Mouse (Mus musculus) heart, embryonic 16.5 days (tissue): Measurements from ENCODE around the gene Sall1. TPM values are rescaled to one million over a fixed set of nuclear protein-coding genes. Genes with fewer than 3 reads are reported as not detected.

Source experiments
- ATAC-seq: fragments of 200-750 bp; cut with Nextera tagmentation; replicated peaks from 2 replicates; pipeline ENCODE4 v1.8.0; 2017; ENCODE audit warnings: moderate number of reproducible peaks; ENCODE audit not compliant: insufficient read depth, low FRiP score; ENCODE audit errors: extremely low read depth
- H3K27ac ChIP-seq: fragments of 300-500 bp; sonication (generic); 2 replicates; pipeline ENCODE4 v1.5.1; 2014; ENCODE audit warnings: mild to moderate bottlenecking, low read length, control low read depth, moderate library complexity
- H3K27me3 ChIP-seq: fragments of 300-500 bp; sonication (generic); 2 replicates; pipeline ENCODE4 v1.6.1; 2014; ENCODE audit warnings: low read length, mixed read lengths; ENCODE audit not compliant: control insufficient read depth, insufficient read depth
- H3K36me3 ChIP-seq: fragments of 300-500 bp; sonication (generic); 2 replicates; pipeline ENCODE4 v1.6.1; 2014; ENCODE audit not compliant: control insufficient read depth, insufficient read depth
- H3K4me1 ChIP-seq: fragments of 300-500 bp; sonication (generic); 2 replicates; pipeline ENCODE4 v1.6.1; 2014; ENCODE audit warnings: low read length, mixed read lengths; ENCODE audit not compliant: control insufficient read depth, insufficient read depth
- H3K4me2 ChIP-seq: fragments of 300-500 bp; sonication (generic); 2 replicates; pipeline ENCODE4 v1.6.1; 2014; ENCODE audit warnings: low read depth, mild to moderate bottlenecking, control low read depth, low read length
- H3K4me3 ChIP-seq: fragments of 300-500 bp; sonication (generic); 2 replicates; pipeline ENCODE4 v1.5.1; 2014; ENCODE audit warnings: mild to moderate bottlenecking, control low read depth, low read length
- H3K9ac ChIP-seq: fragments of 300-500 bp; sonication (generic); 2 replicates; pipeline ENCODE4 v1.6.1; 2014; ENCODE audit warnings: low read length, control low read depth
- H3K9me3 ChIP-seq: fragments of 300-500 bp; sonication (generic); replicated peaks from 2 replicates; pipeline ENCODE4 v1.6.1; 2016; ENCODE audit warnings: low read length; ENCODE audit not compliant: control insufficient read depth
- whole genome bisulfite sequencing: fragments of 180-500 bp; shearing (Covaris S2); extraction: QIAGEN DNeasy Blood & Tissue Kit; methylation state at CpG from one replicate; pipeline ENCODE4 v1.1.7; 2014; 5-methylcytosine and 5-hydroxymethylcytosine counted together
- microRNA-seq: library from miRNA; unstranded; fragments of <30 nt; microRNA quantifications from one replicate; pipeline ENCODE4, GENCODE M21; 2017
- polyA plus RNA-seq: library from polyadenylated mRNA; unstranded; fragments of >200 nt; fragmentation: Nextera tagmentation; extraction: Ambion mirVana; gene quantifications from 2 replicates; pipeline ENCODE4 v1.2.1, GENCODE M21; 2015

Sall1 gene
- polyA plus RNA-seq, 1 experiment from 2014 or later = 2.8 TPM

GRCm38 (mm10) chr8:88991176-88991575 is 52.8 kb downstream of the Sall1 start:
- Histone ChIP-seq H3K27me3 (no peaks in the 10 kb centered on the region), H3K4me2 (no peak overlapping the region), H3K4me1 (no peaks in the 10 kb centered on the region), H3K9ac (no peak overlapping the region), H3K36me3 (no peaks in the 10 kb centered on the region), H3K4me3 (no peak overlapping the region), H3K27ac (no peak overlapping the region), H3K9me3 (no peaks in the 10 kb centered on the region)
- ATAC-seq = no peak
- 57% methylated on average over 5 of the region's 5 CpGs for WGBS

GRCm38 (mm10) chr8:88989002-88989401 is 55.0 kb downstream of the Sall1 start:
- H3K9me3 ChIP-seq = no peaks in the 10 kb centered on the region
- H3K27me3 ChIP-seq = 0 out of 2 replicates have a peak, but pooled peaks cover 3% of the 10 kb centered on the region
- no peak overlapping the region for H3K4me3 ChIP-seq
- no peak overlapping the region for H3K27ac ChIP-seq
- WGBS = 73% methylated on average over 3 of the region's 3 CpGs
- ATAC-seq = no peak
- no peak overlapping the region for H3K9ac ChIP-seq
- H3K4me2 ChIP-seq = no peak overlapping the region
- H3K36me3 ChIP-seq = no peaks in the 10 kb centered on the region
- H3K4me1 ChIP-seq = no peaks in the 10 kb centered on the region

DNA sequence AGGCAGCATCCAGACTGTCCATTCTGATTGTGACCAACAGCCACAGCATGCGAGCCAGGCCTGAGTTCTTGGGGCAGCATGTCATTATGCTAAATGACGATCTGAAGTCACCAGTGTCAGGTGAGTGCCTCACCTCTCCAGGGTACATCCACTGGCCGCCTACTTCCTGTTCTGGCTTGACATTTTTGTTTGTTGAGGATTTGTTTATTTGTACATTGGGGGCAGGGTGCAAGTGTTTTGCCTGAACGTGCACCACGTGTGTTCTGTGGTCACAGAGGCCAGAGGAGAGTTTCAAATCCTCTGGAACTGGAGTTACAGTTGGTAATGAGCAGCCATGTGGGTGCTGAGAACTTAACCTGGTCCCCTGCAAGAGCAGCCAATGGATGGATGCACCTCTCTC is 60.5 kb downstream of the Sall1 start:
- 64% methylated on average over 5 of the region's 5 CpGs for WGBS
- Histone ChIP-seq H3K4me3 (no peak overlapping the region), H3K4me1 (no peaks in the 10 kb centered on the region), H3K9ac (no peak overlapping the region), H3K27ac (no peak overlapping the region), H3K27me3 (0 out of 2 replicates have a peak, but pooled peaks cover 3% of the 10 kb centered on the region), H3K9me3 (no peaks in the 10 kb centered on the region), H3K4me2 (no peak overlapping the region), H3K36me3 (no peaks in the 10 kb centered on the region)
- no peak for ATAC-seq

Small RNA genes lying within 50 kb of the gene (microRNA-seq; reads per million reads assigned to microRNA genes)
- gene Mir8110 = not detected
